Mouse (Mus musculus): ENCODE data around the gene Lifr. TPM values are rescaled to one million over a fixed set of nuclear protein-coding genes. Genes with fewer than 3 reads are reported as not detected.

Gene Lifr
- total and polyA plus RNA-seq, 2 experiments from 2014 or later: 12.2 to 28.0 TPM

DNA sequence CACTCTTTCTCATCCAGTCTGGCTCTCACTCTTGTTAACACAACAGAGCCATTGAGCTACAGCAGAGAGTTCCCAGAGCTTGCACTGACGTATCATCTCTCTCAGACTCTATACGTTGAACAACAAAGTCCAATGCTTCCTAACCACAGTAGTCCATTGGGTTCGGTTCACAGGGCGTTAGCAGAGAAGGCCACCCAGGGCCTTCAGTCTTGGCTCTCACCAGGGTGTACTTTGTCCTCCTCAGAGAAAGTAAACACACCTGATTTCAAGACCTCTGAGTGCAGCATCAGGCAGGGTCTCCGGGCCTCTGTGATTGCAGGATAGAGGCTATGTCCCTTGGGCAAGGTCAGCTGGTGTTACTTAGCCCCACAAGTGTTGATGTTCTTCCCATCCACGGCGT is 116.9 kb downstream of the Lifr start:
- no peak for DNase-seq (ENCODE audit: low spot score)
- Histone ChIP-seq H3K36me3 (ENCODE audit: insufficient read depth, low read length) (no peaks in the 10 kb centered on the region), H3K9me3 (ENCODE audit: low read length) (no peaks in the 10 kb centered on the region), H3K27me3 (ENCODE audit: insufficient read depth, low read length) (no peaks in the 10 kb centered on the region), H3K4me2 (ENCODE audit: low read depth, low read length, poor library complexity, severe bottlenecking) (no peak overlapping the region), H3K9ac (replicated peaks; ENCODE audit: low read length, poor library complexity, severe bottlenecking) (no peak overlapping the region), H3K4me3 (ENCODE audit: low read depth, low read length) (no peak overlapping the region), H3K4me1 (ENCODE audit: insufficient read depth, low read length) (no peaks in the 10 kb centered on the region), H3K27ac (ENCODE audit: low read depth, low read length) (no peak overlapping the region)
- WGBS: 90% methylated on average over 7 of the region's 7 CpGs
- ATAC-seq (ENCODE audit: low FRiP score): no peak
- TF ChIP-seq CTCF (IDR thresholded peaks at IDR 0.05): no peak

DNA sequence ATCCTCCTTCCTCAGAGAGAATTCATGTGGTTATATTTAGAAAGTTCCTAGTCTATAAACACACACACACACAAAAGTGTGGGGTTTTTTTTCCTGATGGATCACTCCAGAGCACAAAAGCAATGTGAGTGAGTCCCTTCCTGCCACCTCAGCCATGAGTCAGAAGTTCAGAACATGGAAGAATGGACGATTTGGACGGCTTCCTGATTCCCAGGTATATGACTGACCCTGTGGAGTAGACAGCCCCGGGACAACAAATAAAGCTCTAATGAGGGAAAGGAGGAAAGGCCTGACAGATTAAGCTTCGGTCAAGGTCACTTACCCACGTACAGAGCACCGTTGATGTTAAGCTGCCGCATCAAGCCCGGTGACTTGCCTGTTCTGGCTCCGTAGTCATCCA is 117.8 kb downstream of the Lifr start:
- 86% methylated on average over 9 of the region's 9 CpGs for WGBS
- TF ChIP-seq CTCF (IDR thresholded peaks at IDR 0.05): no peak
- DNase-seq (ENCODE audit: low spot score) (no peak), ATAC-seq (ENCODE audit: low FRiP score) (no peak)
- Histone ChIP-seq H3K9me3 (ENCODE audit: low read length) (no peaks in the 10 kb centered on the region), H3K4me1 (ENCODE audit: insufficient read depth, low read length) (no peaks in the 10 kb centered on the region), H3K9ac (replicated peaks; ENCODE audit: low read length, poor library complexity, severe bottlenecking) (no peak overlapping the region), H3K27ac (ENCODE audit: low read depth, low read length) (no peak overlapping the region), H3K4me2 (ENCODE audit: low read depth, low read length, poor library complexity, severe bottlenecking) (no peak overlapping the region), H3K36me3 (ENCODE audit: insufficient read depth, low read length) (no peaks in the 10 kb centered on the region), H3K4me3 (ENCODE audit: low read depth, low read length) (no peak overlapping the region), H3K27me3 (ENCODE audit: insufficient read depth, low read length) (no peaks in the 10 kb centered on the region)

DNA sequence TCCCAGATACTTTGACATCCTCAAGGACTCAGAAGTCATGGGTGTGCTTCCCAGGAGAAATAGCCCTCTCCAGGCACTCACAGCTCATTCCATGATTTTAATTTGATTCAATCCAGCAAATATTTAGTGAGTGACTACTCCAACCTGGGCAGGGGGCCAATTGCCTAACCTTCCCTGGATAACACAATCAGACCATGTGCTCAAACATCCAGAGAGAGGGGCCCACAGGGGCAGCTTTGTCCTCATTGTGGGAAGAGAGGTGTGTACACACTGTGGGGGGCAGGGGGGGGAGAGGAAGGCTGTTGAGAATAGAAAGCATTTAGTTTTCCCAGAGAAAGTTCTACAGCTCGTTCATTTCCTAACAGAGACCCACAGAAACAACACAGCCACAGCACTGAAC is 123.3 kb downstream of the Lifr start:
- Histone ChIP-seq H3K4me1 (ENCODE audit: insufficient read depth, low read length) (no peaks in the 10 kb centered on the region), H3K9me3 (ENCODE audit: low read length) (no peaks in the 10 kb centered on the region), H3K27me3 (ENCODE audit: insufficient read depth, low read length) (no peaks in the 10 kb centered on the region), H3K36me3 (ENCODE audit: insufficient read depth, low read length) (no peaks in the 10 kb centered on the region; the same call in 1 of the 2 replicates), H3K4me3 (ENCODE audit: low read depth, low read length) (no peak overlapping the region), H3K9ac (replicated peaks; ENCODE audit: low read length, poor library complexity, severe bottlenecking) (no peak overlapping the region), H3K27ac (ENCODE audit: low read depth, low read length) (no peak overlapping the region), H3K4me2 (ENCODE audit: low read depth, low read length, poor library complexity, severe bottlenecking) (no peak overlapping the region)
- no peak for ATAC-seq (ENCODE audit: low FRiP score)
- 35% methylated on average over 1 of the region's 1 CpGs for WGBS
- no peak for TF ChIP-seq CTCF (IDR thresholded peaks at IDR 0.05)
- DNase-seq (ENCODE audit: low spot score): no peak

DNA sequence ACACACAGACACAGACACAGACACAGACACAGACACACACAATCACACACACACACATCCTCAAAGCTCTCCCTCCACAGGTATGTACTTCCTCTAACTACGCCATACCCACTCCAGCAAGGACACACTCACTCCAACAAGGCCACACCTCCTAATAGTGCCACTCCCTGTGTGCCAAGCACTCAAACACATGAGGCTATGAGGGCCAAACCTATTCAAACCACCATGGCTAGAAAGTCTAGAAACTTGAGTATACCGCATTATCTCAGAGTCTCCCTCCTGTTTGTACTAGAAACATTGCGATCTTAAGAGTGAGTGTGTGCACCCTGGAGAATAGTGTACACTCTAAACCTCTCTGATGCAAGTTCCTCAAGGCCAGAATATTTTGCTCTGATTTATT is 125.4 kb downstream of the Lifr start:
- Histone ChIP-seq H3K27ac (ENCODE audit: low read depth, low read length) (no peak overlapping the region), H3K4me2 (ENCODE audit: low read depth, low read length, poor library complexity, severe bottlenecking) (no peak overlapping the region), H3K36me3 (ENCODE audit: insufficient read depth, low read length) (no peaks in the 10 kb centered on the region; the same call in 1 of the 2 replicates), H3K27me3 (ENCODE audit: insufficient read depth, low read length) (no peaks in the 10 kb centered on the region), H3K9me3 (ENCODE audit: low read length) (no peaks in the 10 kb centered on the region), H3K9ac (replicated peaks; ENCODE audit: low read length, poor library complexity, severe bottlenecking) (no peak overlapping the region), H3K4me3 (ENCODE audit: low read depth, low read length) (no peak overlapping the region), H3K4me1 (ENCODE audit: insufficient read depth, low read length) (no peaks in the 10 kb centered on the region)
- ATAC-seq (ENCODE audit: low FRiP score) (no peak), DNase-seq (ENCODE audit: low spot score) (no peak)
- TF ChIP-seq CTCF (IDR thresholded peaks at IDR 0.05): no peak
- 96% methylated on average over 3 of the region's 3 CpGs for WGBS

DNA sequence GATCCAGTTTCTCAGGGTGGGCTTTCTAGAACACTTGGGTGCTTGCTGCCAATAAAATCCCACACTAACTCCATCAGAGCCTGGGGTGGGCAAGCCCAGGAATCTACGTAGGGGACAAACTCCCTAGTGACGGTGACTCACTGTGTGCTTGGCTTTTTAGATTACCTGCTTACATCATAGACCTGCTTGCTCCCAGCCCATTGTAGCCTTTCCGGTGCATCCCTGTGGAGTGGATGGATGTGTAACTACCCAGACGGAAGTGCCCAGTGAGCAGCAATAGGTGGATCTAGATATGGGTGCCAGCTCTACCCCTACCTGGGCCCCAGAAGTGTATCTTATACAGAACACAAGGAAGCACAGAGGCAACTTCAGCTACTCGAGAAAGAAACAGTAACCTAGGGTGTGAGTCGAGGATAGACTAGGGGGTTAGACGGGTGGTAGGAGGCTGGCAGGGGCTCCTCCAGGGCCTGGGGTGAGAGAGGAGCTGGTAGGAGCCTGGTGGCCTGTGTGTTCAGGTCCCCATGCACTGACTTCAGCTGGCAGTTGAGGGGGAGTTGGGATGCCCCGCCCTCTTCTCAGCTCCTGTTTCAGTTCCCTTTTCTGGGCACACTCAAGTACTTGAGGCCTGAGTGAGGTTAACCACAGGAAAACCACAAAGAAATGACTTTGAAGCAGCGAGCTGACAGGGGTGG is 126.3 kb downstream of the Lifr start:
- H3K27ac ChIP-seq (ENCODE audit: low read depth, low read length): no peak overlapping the region
- no peak overlapping the region for H3K4me3 ChIP-seq (ENCODE audit: low read depth, low read length)
- no peak overlapping the region for H3K9ac ChIP-seq (replicated peaks; ENCODE audit: low read length, poor library complexity, severe bottlenecking)
- no peak overlapping the region for H3K4me2 ChIP-seq (ENCODE audit: low read depth, low read length, poor library complexity, severe bottlenecking)
- no peaks in the 10 kb centered on the region for H3K4me1 ChIP-seq (ENCODE audit: insufficient read depth, low read length)
- no peaks in the 10 kb centered on the region for H3K9me3 ChIP-seq (ENCODE audit: low read length)
- H3K27me3 ChIP-seq (ENCODE audit: insufficient read depth, low read length): no peaks in the 10 kb centered on the region
- ATAC-seq (ENCODE audit: low FRiP score) (no peak), DNase-seq (ENCODE audit: low spot score) (no peak)
- no peak for TF ChIP-seq CTCF (IDR thresholded peaks at IDR 0.05)
- H3K36me3 ChIP-seq (ENCODE audit: insufficient read depth, low read length): no peaks in the 10 kb centered on the region; the same call in 1 of the 2 replicates
- WGBS: 89% methylated on average over 9 of the region's 9 CpGs

DNA sequence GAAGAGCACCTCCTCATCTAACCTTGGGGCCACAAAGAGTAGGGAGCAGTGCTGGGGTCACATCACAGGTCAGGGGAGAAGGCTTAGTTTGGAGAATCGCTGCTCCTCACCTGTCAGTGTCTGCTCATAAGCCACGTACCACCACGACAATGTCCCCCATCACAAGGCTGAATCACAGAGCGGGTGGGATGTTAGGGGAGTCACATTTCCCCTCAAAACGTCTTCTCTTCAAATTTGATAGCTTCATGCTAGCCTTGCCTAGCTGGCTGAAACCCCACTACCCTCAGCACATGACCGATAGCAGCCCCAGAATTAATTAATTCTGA is 126.8 kb downstream of the Lifr start:
- DNase-seq (ENCODE audit: low spot score): no peak

More for the DNA sequence above, 126.8 kb downstream of the Lifr start:
- no peak overlapping the region for H3K4me3 ChIP-seq (ENCODE audit: low read depth, low read length)
- ATAC-seq (ENCODE audit: low FRiP score): no peak
- no peak overlapping the region for H3K4me2 ChIP-seq (ENCODE audit: low read depth, low read length, poor library complexity, severe bottlenecking)
- H3K4me1 ChIP-seq (ENCODE audit: insufficient read depth, low read length): no peaks in the 10 kb centered on the region
- no peaks in the 10 kb centered on the region for H3K9me3 ChIP-seq (ENCODE audit: low read length)
- H3K9ac ChIP-seq (replicated peaks; ENCODE audit: low read length, poor library complexity, severe bottlenecking): no peak overlapping the region
- H3K27me3 ChIP-seq (ENCODE audit: insufficient read depth, low read length): no peaks in the 10 kb centered on the region
- TF ChIP-seq CTCF (IDR thresholded peaks at IDR 0.05): no peak
- H3K27ac ChIP-seq (ENCODE audit: low read depth, low read length): no peak overlapping the region
- WGBS: 85% methylated on average over 6 of the region's 6 CpGs
- H3K36me3 ChIP-seq (ENCODE audit: insufficient read depth, low read length): no peaks in the 10 kb centered on the region; the same call in 1 of the 2 replicates

Data from midbrain, postnatal 0 days (tissue).